Mouse (Mus musculus) erythroblast, embryonic 14.5 days (primary cell): Measurements from ENCODE around the gene Cntd1.

ENCODE experiments used
- GATA1 ChIP-seq: IDR thresholded peaks from 2 replicates; pipeline ENCODE4 v1.6.1; 2012; ENCODE audit warnings: low read length, inconsistent platforms, mixed read lengths
- TAL1 ChIP-seq: IDR thresholded peaks from 3 replicates; pipeline ENCODE4 v1.6.1; 2012; ENCODE audit warnings: low read length, inconsistent platforms, mixed read lengths

- TF ChIP-seq GATA1: no peak
- TF ChIP-seq TAL1: no peak
Observed at GRCm38 (mm10) chr11:101260826-101261380, 17.9 kb upstream of the Cntd1 start.
